Mouse (Mus musculus) lung, adult 2 months (tissue): Measurements from ENCODE around the gene Pik3r5.

Experiments used
- CTCF ChIP-seq: fragments of 200-500 bp; IDR thresholded peaks from 2 replicates; pipeline ENCODE4 v1.5.1; 2011; ENCODE audit warnings: mild to moderate bottlenecking, low read length, control low read depth; ENCODE audit not compliant: insufficient read depth
- POLR2A ChIP-seq: fragments of 200-500 bp; IDR thresholded peaks from 2 replicates; pipeline ENCODE4 v1.6.1; 2011; ENCODE audit warnings: low read depth, mild to moderate bottlenecking, control low read depth, low read length, borderline replicate concordance; ENCODE audit errors: extremely low read depth

- TF ChIP-seq POLR2A (no peak), CTCF (no peak)
These were observed 4.8 kb upstream of the Pik3r5 start for GRCm38 (mm10) chr11:68427083-68427570.
